Mouse (Mus musculus) lung, postnatal 0 days (tissue): Measurements from ENCODE around the gene Mthfr.

Source experiments
- CTCF ChIP-seq: IDR thresholded peaks from 2 replicates; pipeline ENCODE4 v1.5.1; 2016; ENCODE audit warnings: antibody characterized with exemption, mild to moderate bottlenecking
- EP300 ChIP-seq: IDR thresholded peaks from 2 replicates; pipeline ENCODE4 v1.6.1; 2016; ENCODE audit warnings: antibody characterized with exemption, mild to moderate bottlenecking, control low read depth

DNA sequence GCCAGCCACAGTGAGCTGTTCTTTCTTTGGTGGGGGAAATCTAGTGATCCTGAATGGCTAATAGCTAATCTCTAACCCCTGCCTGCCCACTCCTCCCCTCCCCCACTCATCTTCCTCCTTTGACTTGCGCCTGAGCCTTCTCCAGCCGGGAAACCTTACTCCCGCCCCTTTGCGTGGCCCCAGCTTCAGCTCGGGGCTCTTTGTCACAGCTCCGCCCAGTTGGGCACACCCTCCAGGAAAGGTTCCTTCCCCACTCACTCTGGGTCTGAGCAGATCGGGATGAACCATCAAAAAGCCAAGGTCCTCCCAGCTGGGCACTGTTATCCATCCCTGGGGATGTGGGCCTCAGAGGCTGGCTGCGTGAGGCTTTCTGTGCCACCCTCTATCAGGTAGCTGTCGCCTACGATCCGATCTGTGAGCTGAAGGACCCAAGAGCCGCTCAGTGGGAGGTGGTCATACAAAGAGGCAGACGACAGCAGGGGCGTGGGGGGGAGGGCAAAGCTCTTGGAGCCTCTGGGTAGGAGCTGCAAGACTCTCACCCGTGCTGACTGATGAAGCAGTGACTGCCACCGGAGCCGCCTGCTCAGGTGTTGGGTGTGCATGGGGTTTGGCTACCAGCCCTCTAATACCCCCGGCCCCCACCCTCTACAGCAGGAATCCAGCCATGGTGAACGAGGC, 2.2 kb downstream of the Mthfr start:
- no peak for TF ChIP-seq CTCF
- TF ChIP-seq EP300, result no peak
